Mouse (Mus musculus) liver, embryonic 12.5 days (tissue): ENCODE results near the gene Cyp2d10. TPM values are rescaled to one million over a fixed set of nuclear protein-coding genes. Genes with fewer than 3 reads are reported as not detected.
"Not testable (repeated sequence)": the region's sequence is repeated elsewhere in the genome, so short reads cannot be mapped to it uniquely, and the experiment has no call there.

Experiments used
- ATAC-seq: fragments of 200-750 bp; cut with Nextera tagmentation; 2 replicates; pipeline ENCODE4 v1.8.0; 2017; ENCODE audit warnings: moderate number of reproducible peaks, mild to moderate bottlenecking, moderate library complexity
- H3K27ac ChIP-seq: fragments of 300-500 bp; sonication (generic); 2 replicates; pipeline ENCODE4 v1.5.1; 2016; ENCODE audit warnings: mild to moderate bottlenecking
- H3K27me3 ChIP-seq: fragments of 300-500 bp; sonication (generic); replicated peaks from 2 replicates; pipeline ENCODE4 v1.6.1; 2016; ENCODE audit warnings: mild to moderate bottlenecking, moderate library complexity
- H3K36me3 ChIP-seq: fragments of 300-500 bp; sonication (generic); 2 replicates; pipeline ENCODE4 v1.6.1; 2016; ENCODE audit warnings: mild to moderate bottlenecking, moderate library complexity
- H3K4me1 ChIP-seq: fragments of 300-500 bp; sonication (generic); 2 replicates; pipeline ENCODE4 v1.6.1; 2016
- H3K4me2 ChIP-seq: fragments of 300-500 bp; sonication (generic); 2 replicates; pipeline ENCODE4 v1.6.1; 2016; ENCODE audit warnings: mild to moderate bottlenecking, moderate library complexity
- H3K4me3 ChIP-seq: fragments of 300-500 bp; sonication (generic); 2 replicates; pipeline ENCODE4 v1.5.1; 2016; ENCODE audit warnings: mild to moderate bottlenecking, moderate library complexity
- H3K9ac ChIP-seq: fragments of 300-500 bp; sonication (generic); 2 replicates; pipeline ENCODE4 v1.6.1; 2016; ENCODE audit warnings: mild to moderate bottlenecking, moderate library complexity
- H3K9me3 ChIP-seq: fragments of 300-500 bp; sonication (generic); replicated peaks from 2 replicates; pipeline ENCODE4 v1.6.1; 2016; ENCODE audit warnings: mild to moderate bottlenecking, moderate library complexity
- WGBS: fragments of 180-500 bp; shearing (Covaris S2); methylation state at CpG from one replicate; pipeline ENCODE4 v1.1.7; 2016; ENCODE audit not compliant: insufficient replicate concordance; 5-methylcytosine and 5-hydroxymethylcytosine counted together
- polyA plus RNA-seq: library from polyadenylated mRNA; unstranded; fragments of >200 nt; fragmentation: Nextera tagmentation; extraction: Ambion mirVana; gene quantifications from 2 replicates; pipeline ENCODE4 v1.2.1, GENCODE M21; 2016

The Cyp2d10 gene
- polyA plus RNA-seq, 1 experiment from 2014 or later: 11.2 TPM

DNA sequence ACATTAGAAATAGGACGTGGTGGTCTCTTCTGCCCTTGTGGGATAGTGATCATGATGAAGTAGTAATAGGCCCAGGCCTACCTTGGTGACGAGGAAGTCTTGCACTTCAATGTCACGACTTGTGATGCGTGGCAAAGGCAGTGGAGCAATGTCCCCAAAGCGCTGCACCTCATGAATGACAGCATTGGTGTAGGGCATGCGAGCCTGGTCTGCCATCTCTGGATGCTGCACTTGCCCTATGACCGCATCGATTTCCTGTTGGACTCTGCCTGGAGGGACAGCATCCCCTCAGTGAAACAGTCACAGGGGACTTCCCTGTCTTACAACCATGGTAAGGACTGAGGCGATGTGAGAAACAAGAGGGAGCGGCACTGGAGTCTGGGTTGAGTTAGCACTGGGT is 17.1 kb downstream of the Cyp2d10 start:
- WGBS: 78% methylated on average over 10 of the region's 10 CpGs
- not testable (repeated sequence) for ATAC-seq, H3K4me3 ChIP-seq, H3K4me1 ChIP-seq, H3K27me3 ChIP-seq, H3K4me2 ChIP-seq, H3K36me3 ChIP-seq, H3K9me3 ChIP-seq, H3K27ac ChIP-seq, H3K9ac ChIP-seq

DNA sequence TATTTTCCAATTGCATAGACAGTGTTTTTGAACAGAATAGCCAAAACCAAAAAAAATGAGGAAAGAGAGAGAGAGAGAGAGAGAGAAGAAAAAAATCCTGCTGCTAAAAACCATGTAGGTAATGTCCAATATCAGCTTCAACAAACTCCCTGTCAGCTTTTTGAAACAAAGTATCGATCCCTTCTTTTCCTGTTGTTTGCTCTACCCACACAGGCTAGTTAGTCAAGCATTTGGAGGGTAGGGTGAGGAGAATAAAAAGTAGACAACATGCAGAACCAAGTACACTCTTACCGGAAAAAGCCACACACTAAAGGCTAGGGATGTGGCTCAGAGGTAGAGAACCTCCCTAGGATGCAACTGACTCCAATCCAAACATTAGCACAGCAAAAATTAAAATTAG is 21.3 kb downstream of the Cyp2d10 start:
- H3K4me3 ChIP-seq: no peak overlapping the region
- H3K4me1 ChIP-seq: peaks cover 2% of the 10 kb centered on the region; the same call in 1 of the 2 replicates
- no peaks in the 10 kb centered on the region for H3K27me3 ChIP-seq
- no peaks in the 10 kb centered on the region for H3K36me3 ChIP-seq
- no peak overlapping the region for H3K9ac ChIP-seq
- H3K27ac ChIP-seq: peak overlapping the region; percentile 14; the same call in 1 of the 2 replicates
- H3K9me3 ChIP-seq: no peaks in the 10 kb centered on the region
- H3K4me2 ChIP-seq: no peak overlapping the region
- ATAC-seq: no peak
- WGBS: 68% methylated on average over 2 of the region's 2 CpGs

DNA sequence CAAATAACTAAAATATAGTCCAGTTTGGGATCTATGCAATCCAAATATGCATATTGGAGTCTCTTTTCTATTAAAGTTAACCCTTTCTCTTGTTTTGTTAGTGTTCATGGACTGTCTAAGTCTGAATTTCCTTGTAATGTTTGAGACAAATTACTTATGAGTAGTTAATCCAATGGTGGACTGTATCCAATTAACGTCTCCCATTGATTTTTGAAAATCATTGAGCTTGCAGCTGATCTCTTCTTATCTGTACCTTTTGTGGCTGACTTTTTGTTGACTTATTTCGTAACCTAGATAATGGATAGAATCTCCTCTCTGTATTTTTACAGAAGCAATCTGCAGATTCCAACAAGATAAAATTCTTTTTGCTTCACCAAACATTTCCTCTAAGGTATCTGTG is 24.6 kb downstream of the Cyp2d10 start:
- H3K9me3 ChIP-seq: no peaks in the 10 kb centered on the region
- H3K4me3 ChIP-seq: no peak overlapping the region
- H3K9ac ChIP-seq: no peak overlapping the region
- WGBS: 59% methylated on average over 2 of the region's 2 CpGs
- no peak overlapping the region for H3K27ac ChIP-seq
- no peaks in the 10 kb centered on the region for H3K36me3 ChIP-seq
- H3K4me1 ChIP-seq: peaks cover 23% of the 10 kb centered on the region; the same call in 1 of the 2 replicates
- peaks cover 7% of the 10 kb centered on the region; the same call in 1 of the 2 replicates for H3K27me3 ChIP-seq
- ATAC-seq: no peak
- H3K4me2 ChIP-seq: no peak overlapping the region

DNA sequence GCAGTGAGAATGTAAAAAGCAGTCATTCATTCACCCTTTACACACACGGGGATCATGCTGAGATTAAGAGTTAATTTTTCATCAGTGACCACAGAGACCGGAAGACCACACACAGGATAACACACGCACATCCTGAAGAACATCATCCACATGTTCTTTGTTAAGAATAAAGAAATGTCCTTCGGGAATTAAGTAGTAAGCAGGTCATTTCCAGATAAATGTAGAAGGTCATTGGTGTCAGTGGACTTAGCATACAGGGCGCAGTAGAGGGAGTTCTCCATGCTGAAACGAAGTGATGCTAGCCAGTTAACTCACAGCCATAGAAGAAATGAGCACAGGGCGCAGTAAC is 26.3 kb downstream of the Cyp2d10 start:
- 37% methylated on average over 7 of the region's 7 CpGs for WGBS
- Histone ChIP-seq H3K4me1 (peaks cover 23% of the 10 kb centered on the region; the same call in 1 of the 2 replicates), H3K27ac (no peak overlapping the region; the same call in 1 of the 2 replicates), H3K36me3 (no peaks in the 10 kb centered on the region), H3K4me2 (peak overlapping the region; percentile 75), H3K9me3 (no peaks in the 10 kb centered on the region), H3K4me3 (peak overlapping the region; percentile 56), H3K9ac (peak overlapping the region; percentile 62; the same call in 1 of the 2 replicates), H3K27me3 (peaks cover 7% of the 10 kb centered on the region; the same call in 1 of the 2 replicates)
- ATAC-seq: no peak

DNA sequence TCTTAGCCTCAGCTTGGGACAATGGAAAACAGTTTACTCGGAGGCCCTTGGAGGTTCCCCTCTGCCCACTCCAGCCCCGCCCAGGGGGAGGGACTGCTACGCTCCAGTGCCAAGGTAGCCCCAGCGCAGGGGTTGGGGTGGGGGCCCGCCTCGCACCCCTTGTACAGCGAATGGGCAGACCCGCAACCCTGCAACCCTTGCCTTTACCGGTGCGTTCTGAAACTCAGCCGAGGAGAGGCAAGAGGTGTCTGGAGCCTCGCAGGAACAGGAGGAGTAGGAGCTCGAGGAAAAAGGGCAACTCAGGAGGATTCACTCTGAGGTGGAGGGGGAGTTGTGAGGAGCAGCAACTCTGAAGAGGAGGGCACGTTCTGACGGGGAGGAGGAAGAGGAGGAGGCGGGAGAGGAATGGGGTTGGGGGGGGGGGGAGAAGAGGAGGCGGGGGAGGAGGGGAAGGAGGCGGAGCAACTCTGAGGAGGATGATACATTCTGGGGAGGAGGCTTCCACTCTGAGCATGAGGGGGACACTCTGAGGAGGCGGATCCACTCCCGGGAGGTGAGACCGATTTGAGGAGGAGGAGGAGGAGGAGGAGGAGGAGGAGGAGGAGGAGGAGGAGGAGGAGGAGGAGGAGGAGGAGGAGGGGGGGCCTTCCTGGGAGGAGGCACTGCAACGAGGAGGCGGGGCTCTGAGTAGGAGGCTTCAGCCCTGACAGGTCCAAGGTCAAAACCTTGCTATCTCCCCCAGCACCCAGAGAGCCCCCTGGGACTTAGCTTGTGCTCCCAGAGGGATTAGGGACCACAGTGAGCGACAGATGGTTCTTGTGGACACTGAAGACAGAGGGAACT is 26.9 kb downstream of the Cyp2d10 start, which contains the start of gene Cyp2d22:
Gene Cyp2d22 (minus strand): TSS at position 390 of the 843 bp plus-strand sequence.
- WGBS: 2% methylated on average over 22 of the region's 24 CpGs
- H3K27ac ChIP-seq: peak within 1 kb of the TSS; percentile 76
- ATAC-seq: peak; percentile 73
- peak within 1 kb of the TSS; percentile 62 for H3K9ac ChIP-seq
- peaks cover 7% of the 10 kb centered on the region; the same call in 1 of the 2 replicates for H3K27me3 ChIP-seq
- peaks cover 23% of the 10 kb centered on the region; the same call in 1 of the 2 replicates for H3K4me1 ChIP-seq
- no peaks in the 10 kb centered on the region for H3K36me3 ChIP-seq
- no peaks in the 10 kb centered on the region for H3K9me3 ChIP-seq
- peak within 1 kb of the TSS; percentile 75 for H3K4me2 ChIP-seq
- H3K4me3 ChIP-seq: peak within 1 kb of the TSS; percentile 56

DNA sequence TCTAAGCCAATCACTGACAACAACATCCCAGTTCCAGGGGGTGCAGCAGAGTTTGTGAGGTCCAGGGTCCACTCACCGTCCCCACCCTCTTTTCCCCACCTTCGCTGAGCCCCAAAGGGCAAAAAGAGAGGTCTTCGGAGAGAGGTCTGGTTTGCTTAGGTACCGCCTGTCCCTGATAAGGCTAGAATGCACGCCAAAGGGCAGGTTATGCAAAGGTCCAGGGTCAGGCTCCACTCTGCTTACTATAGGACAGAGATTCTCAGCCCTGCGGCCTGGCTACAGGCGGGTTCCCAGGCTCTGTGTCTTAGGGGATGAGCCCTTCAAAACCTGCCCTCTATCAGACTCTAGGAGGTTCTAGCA is 27.5 kb downstream of the Cyp2d10 start:
- H3K4me2 ChIP-seq: peak overlapping the region; percentile 75
- H3K36me3 ChIP-seq: no peaks in the 10 kb centered on the region
- H3K4me1 ChIP-seq: peaks cover 23% of the 10 kb centered on the region; the same call in 1 of the 2 replicates
- peak overlapping the region; percentile 76 for H3K27ac ChIP-seq
- peaks cover 7% of the 10 kb centered on the region; the same call in 1 of the 2 replicates for H3K27me3 ChIP-seq
- ATAC-seq: peak; percentile 76
- no peaks in the 10 kb centered on the region for H3K9me3 ChIP-seq
- H3K4me3 ChIP-seq: peak overlapping the region; percentile 56
- WGBS: 10% methylated on average over 7 of the region's 7 CpGs
- peak overlapping the region; percentile 62 for H3K9ac ChIP-seq

DNA sequence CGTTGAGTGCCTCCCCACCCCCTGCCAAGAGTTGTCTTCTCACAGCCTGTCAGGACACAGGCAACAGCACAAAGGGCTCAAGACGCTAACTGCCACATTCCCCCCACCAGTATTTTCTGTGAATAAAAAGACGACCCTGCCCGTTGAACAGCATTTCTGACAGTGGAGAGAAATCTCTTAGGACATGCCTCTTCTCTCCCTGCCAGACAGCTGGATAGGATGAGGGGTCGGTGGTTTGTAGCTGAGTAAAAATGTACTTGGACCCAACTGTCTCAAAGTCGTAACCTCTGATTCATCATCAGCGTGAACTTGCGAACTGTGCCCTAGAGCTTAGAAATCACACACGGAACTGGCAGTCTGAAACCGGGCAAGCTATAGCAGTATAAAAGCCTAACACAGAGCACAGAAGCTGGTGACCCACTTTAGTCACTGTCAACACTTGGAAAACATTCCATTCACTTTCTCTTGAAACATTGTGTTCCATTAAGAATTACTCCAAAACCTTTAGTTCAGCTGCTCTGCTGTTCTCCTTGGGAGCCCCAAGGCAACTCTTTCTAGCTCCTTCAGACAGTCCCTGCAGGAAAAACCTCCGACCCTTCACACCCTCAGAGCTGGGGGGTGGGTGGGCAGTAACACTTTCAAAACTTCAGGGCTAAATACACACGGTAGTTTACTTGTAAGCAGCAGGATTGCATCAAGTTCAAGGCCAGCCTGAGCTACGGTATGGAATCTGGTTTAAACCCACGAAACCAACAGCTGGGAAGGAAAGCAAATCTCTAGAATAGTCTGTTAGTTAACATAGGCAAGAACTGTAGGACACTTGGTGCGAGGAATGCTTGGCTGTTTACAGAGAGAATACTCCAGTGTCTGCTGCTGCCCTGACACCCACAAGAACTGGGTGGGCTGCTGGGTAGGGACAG is 28.5 kb downstream of the Cyp2d10 start:
- Histone ChIP-seq H3K27ac (peak overlapping the region; percentile 76), H3K4me3 (0 out of 2 replicates have a peak overlapping the region, but pooled peaks have one; percentile 2), H3K9me3 (no peaks in the 10 kb centered on the region), H3K36me3 (peaks cover 4% of the 10 kb centered on the region; the same call in 1 of the 2 replicates), H3K4me1 (peaks cover 23% of the 10 kb centered on the region; the same call in 1 of the 2 replicates), H3K27me3 (peaks cover 7% of the 10 kb centered on the region; the same call in 1 of the 2 replicates), H3K9ac (no peak overlapping the region), H3K4me2 (peak overlapping the region; percentile 75)
- 54% methylated on average over 15 of the region's 15 CpGs for WGBS
- ATAC-seq: no peak

DNA sequence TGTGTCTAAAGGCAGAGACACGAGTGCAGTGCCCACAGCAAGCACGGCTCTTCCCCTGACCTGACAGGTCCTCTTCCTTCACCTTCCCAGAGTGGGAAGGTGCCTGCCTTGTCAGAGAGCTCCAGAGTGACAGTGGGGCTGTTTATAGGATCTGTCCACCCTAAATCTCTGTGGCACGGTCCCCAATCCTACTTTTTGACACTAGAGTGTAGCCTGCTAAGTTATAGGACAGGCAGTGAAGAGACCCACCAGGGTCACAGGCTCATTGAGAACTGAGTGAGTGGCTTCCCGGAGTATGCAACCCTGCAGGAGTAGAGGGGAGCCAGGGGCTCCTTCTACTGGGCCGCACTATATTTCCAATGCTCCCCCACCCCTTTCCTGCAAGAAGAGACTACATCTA is 29.3 kb downstream of the Cyp2d10 start:
- Histone ChIP-seq H3K9me3 (no peaks in the 10 kb centered on the region), H3K27ac (no peak overlapping the region), H3K4me2 (peak overlapping the region; percentile 75), H3K4me1 (peaks cover 23% of the 10 kb centered on the region; the same call in 1 of the 2 replicates), H3K27me3 (peaks cover 7% of the 10 kb centered on the region; the same call in 1 of the 2 replicates), H3K36me3 (peaks cover 6% of the 10 kb centered on the region; the same call in 1 of the 2 replicates), H3K4me3 (no peak overlapping the region), H3K9ac (no peak overlapping the region)
- no peak for ATAC-seq
- WGBS: 64% methylated on average over 5 of the region's 5 CpGs

DNA sequence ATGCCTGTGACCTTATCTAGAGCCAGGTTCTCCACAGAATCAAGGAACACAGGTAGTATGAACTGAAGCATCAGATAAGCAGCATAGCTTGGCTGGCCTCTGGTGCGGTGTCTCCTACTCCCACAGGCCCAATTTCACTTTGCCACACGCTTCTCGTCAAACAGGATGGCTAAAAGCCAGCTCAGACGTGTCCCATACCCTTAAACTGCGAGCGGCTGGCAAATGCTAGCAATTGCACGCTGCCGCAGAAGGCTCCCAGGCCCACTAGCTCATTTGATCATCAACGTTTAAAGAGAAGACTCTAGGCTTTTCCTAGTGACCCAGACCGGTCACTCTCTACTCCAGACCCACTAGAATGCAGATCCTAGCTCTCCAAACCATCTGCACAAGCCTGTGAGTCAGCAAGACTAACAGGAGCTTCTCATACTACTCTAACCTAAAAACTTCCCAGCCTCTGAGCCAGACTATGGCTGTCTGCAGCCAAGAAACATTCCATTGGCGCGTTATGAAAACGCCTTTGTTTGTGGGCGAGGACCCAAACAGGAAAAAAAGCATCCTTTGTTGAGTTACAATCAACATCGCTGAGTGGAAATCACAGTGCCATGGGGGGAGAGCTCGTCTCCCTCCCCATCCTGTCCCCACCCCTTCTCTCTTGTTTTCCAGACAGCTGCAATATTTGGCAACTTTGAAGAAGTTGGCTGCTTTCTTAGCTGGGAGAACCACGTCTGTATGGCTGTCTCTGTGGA is 30.4 kb downstream of the Cyp2d10 start:
- H3K4me3 ChIP-seq: no peak overlapping the region
- H3K27ac ChIP-seq: no peak overlapping the region
- H3K36me3 ChIP-seq: peaks cover 6% of the 10 kb centered on the region; the same call in 1 of the 2 replicates
- no peak overlapping the region for H3K4me2 ChIP-seq
- H3K27me3 ChIP-seq: peaks cover 7% of the 10 kb centered on the region; the same call in 1 of the 2 replicates
- H3K9ac ChIP-seq: no peak overlapping the region
- 68% methylated on average over 17 of the region's 17 CpGs for WGBS
- peaks cover 23% of the 10 kb centered on the region; the same call in 1 of the 2 replicates for H3K4me1 ChIP-seq
- ATAC-seq: no peak
- no peaks in the 10 kb centered on the region for H3K9me3 ChIP-seq

DNA sequence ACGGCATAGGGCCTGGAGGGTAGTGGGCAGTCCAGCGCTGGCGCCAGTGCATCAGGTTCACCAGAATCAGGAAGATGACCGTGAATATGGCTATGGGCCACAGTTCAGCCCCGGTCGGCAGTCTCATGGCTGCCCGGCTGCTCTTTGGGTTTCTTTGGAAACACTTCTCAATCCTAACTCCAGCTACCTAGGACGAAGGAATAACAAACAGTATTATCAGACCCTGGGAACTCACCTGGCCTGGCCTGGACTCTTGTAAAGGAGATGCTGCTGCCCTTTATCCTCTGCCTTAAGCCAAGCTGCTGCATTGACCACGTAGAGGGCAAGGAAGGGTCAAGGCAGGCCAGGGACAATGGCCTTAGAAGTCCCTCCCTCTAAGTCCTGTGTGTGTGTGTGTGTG is 31.1 kb downstream of the Cyp2d10 start:
- no peak overlapping the region for H3K4me2 ChIP-seq
- H3K27me3 ChIP-seq: peaks cover 7% of the 10 kb centered on the region; the same call in 1 of the 2 replicates
- ATAC-seq: no peak
- WGBS: 70% methylated on average over 9 of the region's 9 CpGs
- H3K27ac ChIP-seq: no peak overlapping the region
- H3K36me3 ChIP-seq: peaks cover 6% of the 10 kb centered on the region; the same call in 1 of the 2 replicates
- H3K4me1 ChIP-seq: peaks cover 22% of the 10 kb centered on the region; the same call in 1 of the 2 replicates
- H3K4me3 ChIP-seq: no peak overlapping the region
- H3K9me3 ChIP-seq: no peaks in the 10 kb centered on the region
- no peak overlapping the region for H3K9ac ChIP-seq

DNA sequence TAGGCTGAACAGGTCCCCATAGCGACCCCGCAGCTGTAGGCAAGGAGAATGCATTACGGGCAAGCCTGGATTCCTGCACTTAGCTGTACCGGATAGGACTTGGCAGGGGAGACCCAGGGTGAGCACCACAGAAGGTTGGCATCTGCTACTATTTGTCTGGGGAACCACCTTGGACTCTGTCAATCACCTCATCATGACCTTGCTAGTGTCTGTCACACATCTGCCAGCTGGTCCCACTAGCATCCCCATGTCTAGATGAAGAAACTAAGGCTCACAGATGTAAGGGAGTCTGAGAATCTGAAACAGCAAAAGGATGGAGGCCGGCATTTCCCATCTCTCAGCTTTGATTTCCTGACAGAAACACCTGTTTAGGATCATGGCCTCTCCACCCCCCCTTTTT is 32.6 kb downstream of the Cyp2d10 start:
- ATAC-seq: no peak
- Histone ChIP-seq H3K9me3 (no peaks in the 10 kb centered on the region), H3K4me2 (no peak overlapping the region), H3K27ac (no peak overlapping the region), H3K36me3 (peaks cover 6% of the 10 kb centered on the region; the same call in 1 of the 2 replicates), H3K4me1 (peaks cover 8% of the 10 kb centered on the region; the same call in 1 of the 2 replicates), H3K4me3 (no peak overlapping the region), H3K27me3 (peaks cover 2% of the 10 kb centered on the region; the same call in 1 of the 2 replicates), H3K9ac (no peak overlapping the region)
- 73% methylated on average over 5 of the region's 5 CpGs for WGBS
